Mouse (Mus musculus) MEL (cell line): ENCODE results near the gene Adamts2. TPM values are rescaled to one million over a fixed set of nuclear protein-coding genes. Genes with fewer than 3 reads are reported as not detected.

Source experiments
- DNase-seq: peaks from one replicate; pipeline ENCODE4 v3.0.0; 2011; ENCODE audit warnings: low read depth, low spot score
- H3K27ac ChIP-seq: 2 replicates; pipeline ENCODE4 v1.5.1; 2012; ENCODE audit warnings: low read depth, mild to moderate bottlenecking, control low read depth, low read length, moderate library complexity; ENCODE audit not compliant: control insufficient read depth
- H3K27me3 ChIP-seq, 2 experiments: fragments of 150-350 bp in 1 of 2; sonication (generic) in 1 of 2; 2 replicates each; pipeline ENCODE4 v1.6.1; 2012; ENCODE audit warnings: low read length in 2 of 2, mild to moderate bottlenecking in 2 of 2, improper control_type of control experiment in 1 of 2, moderate library complexity in 1 of 2; ENCODE audit not compliant: insufficient read depth in 2 of 2, control insufficient read depth in 1 of 2
- H3K36me3 ChIP-seq, 2 experiments: 2 replicates each; pipeline ENCODE4 v1.6.1; 2012 to 2014; ENCODE audit warnings: low read length in 2 of 2, improper control_type of control experiment in 1 of 2, inconsistent platforms in 1 of 2, mild to moderate bottlenecking in 1 of 2; ENCODE audit not compliant: insufficient read depth in 2 of 2, control insufficient read depth in 1 of 2
- H3K4me1 ChIP-seq, 2 experiments: fragments of 150-350 bp in 1 of 2; sonication (generic) in 1 of 2; 2 replicates each; pipeline ENCODE4 v1.6.1; 2012; ENCODE audit warnings: low read length in 2 of 2, improper control_type of control experiment in 1 of 2, mild to moderate bottlenecking in 1 of 2; ENCODE audit not compliant: insufficient read depth in 2 of 2, control insufficient read depth in 1 of 2
- H3K4me3 ChIP-seq, 2 experiments: fragments of 150-350 bp in 1 of 2; sonication (generic) in 1 of 2; 2 replicates each; pipeline ENCODE4 v1.5.1; 2012; ENCODE audit warnings: low read depth in 2 of 2, low read length in 2 of 2, mild to moderate bottlenecking in 2 of 2, moderate library complexity in 2 of 2, control low read depth in 1 of 2, improper control_type of control experiment in 1 of 2; ENCODE audit not compliant: control insufficient read depth in 1 of 2, insufficient read depth in 1 of 2
- H3K79me2 ChIP-seq: 2 replicates; pipeline ENCODE4 v1.6.1; 2012; ENCODE audit warnings: mild to moderate bottlenecking, low read length, moderate library complexity; ENCODE audit not compliant: control insufficient read depth, poor library complexity, insufficient read depth
- H3K9ac ChIP-seq: 2 replicates; pipeline ENCODE4 v1.6.1; 2012; ENCODE audit warnings: low read depth, mild to moderate bottlenecking, control low read depth, low read length, moderate library complexity; ENCODE audit not compliant: control insufficient read depth, poor library complexity, severe bottlenecking
- H3K9me3 ChIP-seq: fragments of 150-350 bp; sonication (generic); replicated peaks from 2 replicates; pipeline ENCODE4 v1.6.1; 2012; ENCODE audit warnings: mild to moderate bottlenecking, low read length, improper control_type of control experiment, moderate library complexity; ENCODE audit not compliant: insufficient read depth
- E2F4 ChIP-seq: IDR thresholded peaks from 2 replicates; pipeline ENCODE4 v1.6.1; 2011; ENCODE audit warnings: low read depth, low read length, improper control_type of control experiment, borderline replicate concordance
- ELF1 ChIP-seq: IDR thresholded peaks from 2 replicates; pipeline ENCODE4 v1.6.1; 2014; ENCODE audit warnings: low read depth, mild to moderate bottlenecking, inconsistent platforms, low read length, improper control_type of control experiment, moderate library complexity
- GABPA ChIP-seq: IDR thresholded peaks from 2 replicates; pipeline ENCODE4 v1.6.1; 2012; ENCODE audit warnings: low read depth, mild to moderate bottlenecking, inconsistent platforms, low read length, improper control_type of control experiment, moderate library complexity
- HCFC1 ChIP-seq: IDR thresholded peaks from 2 replicates; pipeline ENCODE4 v1.6.1; 2012; ENCODE audit warnings: low read depth, mild to moderate bottlenecking, inconsistent platforms, low read length, improper control_type of control experiment, moderate library complexity
- MAFK ChIP-seq: IDR thresholded peaks from 2 replicates; pipeline ENCODE4 v1.6.1; 2011; ENCODE audit warnings: low read depth, mild to moderate bottlenecking, low read length, improper control_type of control experiment, borderline replicate concordance
- MAZ ChIP-seq: IDR thresholded peaks from 2 replicates; pipeline ENCODE4 v1.6.1; 2012; ENCODE audit warnings: low read depth, mild to moderate bottlenecking, inconsistent platforms, low read length, improper control_type of control experiment
- MYB ChIP-seq: IDR thresholded peaks from 2 replicates; pipeline ENCODE4 v1.6.1; 2011; ENCODE audit warnings: mild to moderate bottlenecking, low read depth, low read length, improper control_type of control experiment
- NRF1 ChIP-seq: IDR thresholded peaks from 2 replicates; pipeline ENCODE4 v1.6.1; 2014; ENCODE audit warnings: low read depth, mild to moderate bottlenecking, inconsistent platforms, low read length, improper control_type of control experiment, moderate library complexity; ENCODE audit not compliant: poor library complexity, insufficient read depth, severe bottlenecking
- POLR2AphosphoS2 ChIP-seq: IDR thresholded peaks from 2 replicates; pipeline ENCODE4 v1.6.1; 2011; ENCODE audit warnings: low read length, improper control_type of control experiment
- RAD21 ChIP-seq: IDR thresholded peaks from 2 replicates; pipeline ENCODE4 v1.6.1; 2011; ENCODE audit warnings: mild to moderate bottlenecking, low read depth, low read length, improper control_type of control experiment
- RCOR1 ChIP-seq: IDR thresholded peaks from 2 replicates; pipeline ENCODE4 v1.6.1; 2012; ENCODE audit warnings: low read depth, mild to moderate bottlenecking, inconsistent platforms, low read length, improper control_type of control experiment
- SMC3 ChIP-seq: IDR thresholded peaks from 2 replicates; pipeline ENCODE4 v1.6.1; 2011; ENCODE audit warnings: low read depth, low read length, improper control_type of control experiment
- UBTF ChIP-seq: IDR thresholded peaks from 2 replicates; pipeline ENCODE4 v1.6.1; 2012; ENCODE audit warnings: low read depth, mild to moderate bottlenecking, inconsistent platforms, low read length, improper control_type of control experiment, moderate library complexity, borderline replicate concordance; ENCODE audit not compliant: insufficient read depth
- USF2 ChIP-seq, 2 experiments: IDR thresholded peaks; 2 replicates each; pipeline ENCODE4 v1.6.1; 2011 to 2012; ENCODE audit warnings: improper control_type of control experiment in 2 of 2, low read length in 2 of 2, borderline replicate concordance in 1 of 2, inconsistent platforms in 1 of 2, low read depth in 1 of 2, mild to moderate bottlenecking in 1 of 2; ENCODE audit not compliant: insufficient read depth in 1 of 2
- ZC3H11A ChIP-seq: IDR thresholded peaks from 2 replicates; pipeline ENCODE4 v1.6.1; 2012; ENCODE audit warnings: low read depth, mild to moderate bottlenecking, inconsistent platforms, low read length, improper control_type of control experiment
- ZMIZ1 ChIP-seq: IDR thresholded peaks from 2 replicates; pipeline ENCODE4 v1.6.1; 2012; ENCODE audit warnings: low read depth, mild to moderate bottlenecking, inconsistent platforms, low read length, improper control_type of control experiment, moderate library complexity
- ZNF384 ChIP-seq: IDR thresholded peaks from 2 replicates; pipeline ENCODE4 v1.6.1; 2012; ENCODE audit warnings: low read depth, mild to moderate bottlenecking, inconsistent platforms, low read length, improper control_type of control experiment
- polyA plus RNA-seq, 2 experiments: library from polyadenylated mRNA; stranded (reverse) in 1 of 2; unstranded in 1 of 2; fragments of >175 nt in 1 of 2; fragments of >200 nt in 1 of 2; gene quantifications; 2 replicates each; pipeline versions ENCODE4 v1.2.1 to v1.2.4; 2012; ENCODE audit warnings: low replicate concordance in 2 of 2, low read depth in 1 of 2; ENCODE audit not compliant: insufficient read length in 2 of 2, insufficient read depth in 1 of 2, missing spikeins in 1 of 2
- total RNA-seq: library from RNA; depleted of rRNA; stranded (reverse); fragments of 300-350 nt; gene quantifications from 2 replicates; pipeline ENCODE4 v1.2.3, GENCODE M21; 2012

Adamts2 gene
- total and polyA plus RNA-seq, 3 experiments: not detected

DNA sequence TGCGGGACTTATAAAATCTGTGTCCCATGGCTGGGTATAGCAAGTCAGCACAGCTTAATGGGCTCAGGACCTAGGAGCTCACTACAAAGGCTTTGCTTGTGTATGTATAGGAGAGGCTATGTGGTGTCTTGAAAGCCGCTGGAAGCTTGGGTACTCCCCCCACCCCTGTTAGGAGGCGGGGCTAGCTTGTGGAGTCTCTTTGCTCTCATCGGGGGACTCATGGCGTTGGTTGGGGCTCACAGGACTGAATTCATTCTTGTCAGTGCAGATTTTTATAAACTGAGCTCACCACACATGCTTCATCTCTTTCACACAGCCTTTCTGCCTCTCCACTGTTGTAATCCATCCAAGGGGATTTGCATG, 68.5 kb downstream of the Adamts2 start:
- H3K27ac ChIP-seq: no peak overlapping the region
- no peak for DNase-seq
- TF ChIP-seq HCFC1 (no peak), MYB (no peak), GABPA (no peak), E2F4 (no peak), ZNF384 (no peak), ZMIZ1 (no peak), SMC3 (no peak), ZC3H11A (no peak), RAD21 (no peak), MAFK (no peak), USF2 (IDR thresholded peaks at IDR 0.05; ENCODE audit: borderline replicate concordance in 1 of 2, insufficient read depth in 1 of 2, low read depth in 1 of 2, low read length in 2 of 2) (no peak), POLR2AphosphoS2 (no peak), NRF1 (no peak), UBTF (no peak)
- H3K4me1 ChIP-seq: no peaks in the 10 kb centered on the region
- no peaks in the 10 kb centered on the region for H3K79me2 ChIP-seq
- H3K4me3 ChIP-seq: no peak overlapping the region
- H3K27me3 ChIP-seq: no peaks in the 10 kb centered on the region
- H3K36me3 ChIP-seq: no peaks in the 10 kb centered on the region
- H3K9ac ChIP-seq: no peak overlapping the region
- no peaks in the 10 kb centered on the region for H3K9me3 ChIP-seq

DNA sequence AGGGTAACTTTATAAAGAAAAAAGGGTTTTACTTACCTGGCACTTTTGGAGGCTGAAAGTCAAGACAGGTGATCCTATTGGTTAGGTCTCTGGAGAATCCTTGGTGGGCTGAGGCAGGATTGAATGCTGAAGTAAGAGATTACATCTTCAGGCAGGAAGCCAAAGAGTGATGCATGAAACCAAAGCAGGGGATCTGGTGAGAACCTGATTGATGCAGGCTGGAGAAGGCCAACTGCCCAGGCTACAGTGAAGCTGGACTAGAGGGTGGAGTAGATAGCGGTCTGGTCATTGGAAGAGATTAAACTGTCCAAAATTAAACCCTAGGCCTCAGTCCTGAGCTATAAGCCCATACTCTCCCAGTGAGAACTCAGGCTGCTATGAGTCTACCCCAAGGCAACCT, 69.0 kb downstream of the Adamts2 start:
- Histone ChIP-seq H3K9ac (no peak overlapping the region), H3K4me1 (no peaks in the 10 kb centered on the region)
- DNase-seq: no peak

More for the DNA sequence above, 69.0 kb downstream of the Adamts2 start:
- Histone ChIP-seq H3K36me3 (no peaks in the 10 kb centered on the region), H3K27me3 (no peaks in the 10 kb centered on the region)
- TF ChIP-seq ELF1 (no peak), HCFC1 (no peak), MAZ (no peak), ZMIZ1 (no peak), MYB (no peak), SMC3 (no peak), USF2 (IDR thresholded peaks at IDR 0.05; ENCODE audit: borderline replicate concordance in 1 of 2, insufficient read depth in 1 of 2, low read depth in 1 of 2, low read length in 2 of 2) (no peak), RCOR1 (no peak)
- TF ChIP-seq, all 39 proteins: peak for 0
- Histone ChIP-seq H3K9me3 (no peaks in the 10 kb centered on the region), H3K4me3 (no peak overlapping the region), H3K79me2 (no peaks in the 10 kb centered on the region), H3K27ac (no peak overlapping the region)
